Comparison of ENCODE assay signal across 15 mouse cellular contexts in the genomic region with DNA sequence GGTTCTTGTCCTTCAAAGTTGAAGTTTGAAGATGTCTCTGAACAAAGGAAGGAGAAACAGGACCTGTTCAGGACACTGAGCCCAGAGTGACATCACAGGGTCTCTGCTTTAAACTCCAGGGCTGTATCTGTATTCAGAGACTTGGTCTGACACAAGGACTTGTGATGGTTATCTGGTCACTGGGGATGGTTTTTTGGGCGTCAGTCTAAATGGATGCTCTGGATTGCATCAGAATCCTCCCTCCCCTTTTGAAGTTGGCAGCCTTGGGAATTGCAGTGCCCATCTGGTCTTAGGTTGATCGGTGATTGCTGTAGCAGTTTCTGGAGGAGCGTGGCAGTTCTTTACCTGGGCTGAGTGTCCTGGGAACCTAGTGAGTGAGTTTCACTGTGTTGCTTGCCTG.
"Had no signal": no experiment of that assay in that cellular context is flagged by ENCODE, and none has a peak within 500 bp of the region (broad histone marks: within the 10 kb centered on the region; RNA-seq: fewer than 3 reads in every experiment).

No protein-coding gene starts in this region.

- H3K27ac ChIP-seq: neural tube, embryonic 13.5 days; neural tube, embryonic 15.5 days; stomach, embryonic 15.5 days; stomach, postnatal 0 days had no signal

- DNase-seq: right cerebral cortex, adult 18-20 months; right cerebral cortex, postnatal 14 days; right cerebral cortex, postnatal 25 days; right cerebral cortex, postnatal 4 days; spleen, adult 18-20 months; thymus, adult 18-20 months; thymus, adult 2 months; thymus, postnatal 14 days; thymus, postnatal 25 days; thymus, postnatal 36 days; thymus, postnatal 4 days had no signal

- H3K4me1 ChIP-seq: neural tube, embryonic 13.5 days; neural tube, embryonic 15.5 days; stomach, embryonic 15.5 days had no signal

- H3K4me3 ChIP-seq: neural tube, embryonic 13.5 days; neural tube, embryonic 15.5 days; stomach, embryonic 15.5 days had no signal
